In genomic region chr9:108989802-108990461, GRCm38 (mm10) we compare ENCODE assay signal across 9 mouse cellular contexts. TPM values are rescaled to one million over a fixed set of nuclear protein-coding genes. Genes with fewer than 3 reads are reported as not detected.
DNase-seq lines count a peak whose midpoint lies in the region; ATAC-seq and TF ChIP-seq lines count a peak whose summit lies in the region.
"Had no signal": no experiment of that assay in that cellular context is flagged by ENCODE, and none has a peak within 500 bp of the region (broad histone marks: within the 10 kb centered on the region; RNA-seq: fewer than 3 reads in every experiment).

No protein-coding gene starts in this region.

- H3K4me2 ChIP-seq in kidney, postnatal 0 days (ENCODE audit: low read length), result no peak overlapping the region
- H3K4me2 ChIP-seq in limb, embryonic 15.5 days, result peak overlapping the region; percentile 8; the same call in 1 of the 2 replicates
- no peak overlapping the region for H3K4me2 ChIP-seq in hindbrain, embryonic 14.5 days (replicated peaks)

- no peak for TF ChIP-seq CTCF in kidney, postnatal 0 days (IDR thresholded peaks at IDR 0.05; ENCODE audit: low read depth)
- TF ChIP-seq CTCF in bone marrow macrophage, adult 2 months (IDR thresholded peaks at IDR 0.05; ENCODE audit: low read depth, low read length), result no peak

- H3K36me3 ChIP-seq in kidney, postnatal 0 days (ENCODE audit: insufficient read depth, low read length), result no peaks in the 10 kb centered on the region
- H3K36me3 ChIP-seq in limb, embryonic 15.5 days, result no peaks in the 10 kb centered on the region
- no peaks in the 10 kb centered on the region for H3K36me3 ChIP-seq in hindbrain, embryonic 14.5 days (replicated peaks; ENCODE audit: control insufficient read depth, insufficient read depth)

- TF ChIP-seq POLR2A in bone marrow macrophage, adult 2 months (IDR thresholded peaks at IDR 0.05; ENCODE audit: borderline replicate concordance, low read depth, low read length), result no peak

- H3K27ac ChIP-seq in kidney, postnatal 0 days, result peak overlapping the region; percentile 93; the same call in 1 of the 2 replicates
- H3K27ac ChIP-seq in bone marrow macrophage, adult 2 months (ENCODE audit: insufficient read depth, low read depth, low read length), result peak overlapping the region; percentile 96
- peak overlapping the region; percentile 91 for H3K27ac ChIP-seq in limb, embryonic 15.5 days
- no peak overlapping the region for H3K27ac ChIP-seq in hindbrain, embryonic 14.5 days

- H3K4me3 ChIP-seq in kidney, postnatal 0 days (replicated peaks; ENCODE audit: low read depth, low read length), result no peak overlapping the region
- no peak overlapping the region for H3K4me3 ChIP-seq in bone marrow macrophage, adult 2 months (ENCODE audit: insufficient read depth, low read length)
- H3K4me3 ChIP-seq in limb, embryonic 15.5 days, result no peak overlapping the region
- no peak overlapping the region for H3K4me3 ChIP-seq in hindbrain, embryonic 14.5 days (replicated peaks; ENCODE audit: low read length)

- peaks cover 19% of the 10 kb centered on the region; the same call in 1 of the 2 replicates for H3K4me1 ChIP-seq in kidney, postnatal 0 days (replicated peaks; ENCODE audit: insufficient read depth, low read length)
- peaks cover 37% of the 10 kb centered on the region for H3K4me1 ChIP-seq in bone marrow macrophage, adult 2 months (ENCODE audit: control insufficient read depth, insufficient read depth, low read length)
- H3K4me1 ChIP-seq in limb, embryonic 15.5 days, result peaks cover 42% of the 10 kb centered on the region
- peaks cover 19% of the 10 kb centered on the region for H3K4me1 ChIP-seq in hindbrain, embryonic 14.5 days (replicated peaks; ENCODE audit: control insufficient read depth, insufficient read depth, low read length)

- 83% methylated on average over 4 of the region's 4 CpGs for WGBS in kidney, postnatal 0 days
- WGBS in limb, embryonic 15.5 days, result 58% methylated on average over 4 of the region's 4 CpGs
- 85% methylated on average over 4 of the region's 4 CpGs for WGBS in hindbrain, embryonic 14.5 days

- no peaks in the 10 kb centered on the region for H3K9me3 ChIP-seq in kidney, postnatal 0 days (replicated peaks; ENCODE audit: low read length)
- no peaks in the 10 kb centered on the region for H3K9me3 ChIP-seq in limb, embryonic 15.5 days
- no peaks in the 10 kb centered on the region for H3K9me3 ChIP-seq in hindbrain, embryonic 14.5 days (ENCODE audit: control insufficient read depth, low read length)

- no peak overlapping the region for H3K9ac ChIP-seq in kidney, postnatal 0 days (ENCODE audit: low read depth, low read length)
- no peak overlapping the region for H3K9ac ChIP-seq in limb, embryonic 15.5 days
- H3K9ac ChIP-seq in hindbrain, embryonic 14.5 days, result no peak overlapping the region
- H3K9ac ChIP-seq: forebrain, postnatal 0 days had no signal

- DNase-seq in kidney, postnatal 0 days (ENCODE audit: low spot score), result no peak
- DNase-seq in kidney, postnatal 14 days, result no peak
- peak; percentile 53 to 57 for DNase-seq in heart, adult 9 months (ENCODE audit: low spot score in 2 of 2)
- no peak for DNase-seq in urinary bladder, postnatal 4 days (ENCODE audit: low spot score in 2 of 2)
- no peak for DNase-seq in MN1 (ENCODE audit: low spot score)
- DNase-seq in hindbrain, embryonic 14.5 days (ENCODE audit: low spot score), result no peak
- DNase-seq: forebrain, postnatal 0 days had no signal

- no peaks in the 10 kb centered on the region for H3K27me3 ChIP-seq in kidney, postnatal 0 days (ENCODE audit: insufficient read depth, low read length)
- no peaks in the 10 kb centered on the region for H3K27me3 ChIP-seq in limb, embryonic 15.5 days
- no peaks in the 10 kb centered on the region for H3K27me3 ChIP-seq in hindbrain, embryonic 14.5 days (ENCODE audit: control insufficient read depth, insufficient read depth, low read length)

- no peak for ATAC-seq in kidney, postnatal 0 days (replicated peaks; ENCODE audit: low FRiP score, low read depth)
- ATAC-seq in limb, embryonic 15.5 days (ENCODE audit: insufficient number of reproducible peaks, low FRiP score, low TSS enrichment, low read depth), result no peak
- no peak for ATAC-seq in hindbrain, embryonic 14.5 days (ENCODE audit: low FRiP score)
- ATAC-seq: forebrain, postnatal 0 days had no signal

RNA-seq across cellular contexts. Expression of gene Pfkfb4, which starts 1.6 kb away (rescaled TPM):
- 5.8 and 7.9 TPM in 2 replicates for polyA plus RNA-seq in kidney, postnatal 0 days (2015; fragmentation: Nextera tagmentation; extraction: Ambion mirVana)
- polyA plus RNA-seq in bone marrow macrophage, adult 2 months (2012; ENCODE audit: insufficient read depth, insufficient read length, missing spikeins), result 41.7 and 44.5 TPM in 2 replicates
- polyA plus RNA-seq in limb, embryonic 15.5 days (2015; fragmentation: Nextera tagmentation; extraction: Ambion mirVana), result 10.0 and 11.8 TPM in 2 replicates
- 22.5 and 23.9 TPM in 2 replicates for polyA plus RNA-seq in hindbrain, embryonic 14.5 days (2014; fragmentation: Nextera tagmentation; extraction: Ambion mirVana)

RNA-seq across cellular contexts. Expression of gene Ucn2, which starts 4.1 kb away (rescaled TPM):
- 0.11 TPM in 1 of 2 replicates, not detected in the other for polyA plus RNA-seq in kidney, postnatal 0 days (2015; fragmentation: Nextera tagmentation; extraction: Ambion mirVana)
- polyA plus RNA-seq in bone marrow macrophage, adult 2 months (2012; ENCODE audit: insufficient read depth, insufficient read length, missing spikeins), result not detected in 2 replicates
- 0.46 TPM in 1 of 2 replicates, not detected in the other for polyA plus RNA-seq in limb, embryonic 15.5 days (2015; fragmentation: Nextera tagmentation; extraction: Ambion mirVana)
- 0.23 TPM in 1 of 2 replicates, not detected in the other for polyA plus RNA-seq in hindbrain, embryonic 14.5 days (2014; fragmentation: Nextera tagmentation; extraction: Ambion mirVana)
- polyA plus RNA-seq: forebrain, postnatal 0 days had no signal

RNA-seq across cellular contexts. Expression of gene Col7a1, which starts 36.5 kb away (rescaled TPM):
- 2.9 and 3.1 TPM in 2 replicates for polyA plus RNA-seq in kidney, postnatal 0 days (2015; fragmentation: Nextera tagmentation; extraction: Ambion mirVana)
- 0.17 and 0.78 TPM in 2 replicates for polyA plus RNA-seq in bone marrow macrophage, adult 2 months (2012; ENCODE audit: insufficient read depth, insufficient read length, missing spikeins)
- polyA plus RNA-seq in limb, embryonic 15.5 days (2015; fragmentation: Nextera tagmentation; extraction: Ambion mirVana), result 19.4 and 24.4 TPM in 2 replicates
- polyA plus RNA-seq in hindbrain, embryonic 14.5 days (2014; fragmentation: Nextera tagmentation; extraction: Ambion mirVana), result 1.3 and 3.0 TPM in 2 replicates

RNA-seq across cellular contexts. Expression of gene Shisa5, which starts 48.4 kb away (rescaled TPM):
- polyA plus RNA-seq in kidney, postnatal 0 days (2015; fragmentation: Nextera tagmentation; extraction: Ambion mirVana), result 122 and 123 TPM in 2 replicates
- polyA plus RNA-seq in bone marrow macrophage, adult 2 months (2012; ENCODE audit: insufficient read depth, insufficient read length, missing spikeins), result 324 and 428 TPM in 2 replicates
- 108 and 123 TPM in 2 replicates for polyA plus RNA-seq in limb, embryonic 15.5 days (2015; fragmentation: Nextera tagmentation; extraction: Ambion mirVana)
- polyA plus RNA-seq in hindbrain, embryonic 14.5 days (2014; fragmentation: Nextera tagmentation; extraction: Ambion mirVana), result 57.9 and 60.9 TPM in 2 replicates

RNA-seq across cellular contexts. Expression of gene Uqcrc1, which starts 53.5 kb away (rescaled TPM):
- polyA plus RNA-seq in kidney, postnatal 0 days (2015; fragmentation: Nextera tagmentation; extraction: Ambion mirVana), result 662 and 717 TPM in 2 replicates
- polyA plus RNA-seq in bone marrow macrophage, adult 2 months (2012; ENCODE audit: insufficient read depth, insufficient read length, missing spikeins), result 116 and 123 TPM in 2 replicates
- polyA plus RNA-seq in limb, embryonic 15.5 days (2015; fragmentation: Nextera tagmentation; extraction: Ambion mirVana), result 427 and 499 TPM in 2 replicates
- 469 and 503 TPM in 2 replicates for polyA plus RNA-seq in hindbrain, embryonic 14.5 days (2014; fragmentation: Nextera tagmentation; extraction: Ambion mirVana)

Comparison
In these comparisons a context has a peak if more than half of its experiments do, and no peak if none do; other contexts are left out.
1. DNase-seq: peak in heart, adult 9 months (2 of 2); none in kidney, postnatal 0 days (single experiment), kidney, postnatal 14 days (single experiment), urinary bladder, postnatal 4 days (0 of 2), MN1 (single experiment) and hindbrain, embryonic 14.5 days (single experiment).